Mouse (Mus musculus) lung, adult 2 months (tissue): Measurements from ENCODE around the gene Akt1s1.

ENCODE experiments used
- CTCF ChIP-seq: fragments of 200-500 bp; IDR thresholded peaks from 2 replicates; pipeline ENCODE4 v1.5.1; 2011; ENCODE audit warnings: mild to moderate bottlenecking, low read length, control low read depth; ENCODE audit not compliant: insufficient read depth
- POLR2A ChIP-seq: fragments of 200-500 bp; IDR thresholded peaks from 2 replicates; pipeline ENCODE4 v1.6.1; 2011; ENCODE audit warnings: low read depth, mild to moderate bottlenecking, control low read depth, low read length, borderline replicate concordance; ENCODE audit errors: extremely low read depth

GRCm38 (mm10) chr7:44900632-44901031 is 51.8 kb downstream of the Akt1s1 start:
- TF ChIP-seq POLR2A (no peak), CTCF (no peak)
